Mouse (Mus musculus): ENCODE results near the gene Irf2bp1.

Gene Irf2bp1

DNA sequence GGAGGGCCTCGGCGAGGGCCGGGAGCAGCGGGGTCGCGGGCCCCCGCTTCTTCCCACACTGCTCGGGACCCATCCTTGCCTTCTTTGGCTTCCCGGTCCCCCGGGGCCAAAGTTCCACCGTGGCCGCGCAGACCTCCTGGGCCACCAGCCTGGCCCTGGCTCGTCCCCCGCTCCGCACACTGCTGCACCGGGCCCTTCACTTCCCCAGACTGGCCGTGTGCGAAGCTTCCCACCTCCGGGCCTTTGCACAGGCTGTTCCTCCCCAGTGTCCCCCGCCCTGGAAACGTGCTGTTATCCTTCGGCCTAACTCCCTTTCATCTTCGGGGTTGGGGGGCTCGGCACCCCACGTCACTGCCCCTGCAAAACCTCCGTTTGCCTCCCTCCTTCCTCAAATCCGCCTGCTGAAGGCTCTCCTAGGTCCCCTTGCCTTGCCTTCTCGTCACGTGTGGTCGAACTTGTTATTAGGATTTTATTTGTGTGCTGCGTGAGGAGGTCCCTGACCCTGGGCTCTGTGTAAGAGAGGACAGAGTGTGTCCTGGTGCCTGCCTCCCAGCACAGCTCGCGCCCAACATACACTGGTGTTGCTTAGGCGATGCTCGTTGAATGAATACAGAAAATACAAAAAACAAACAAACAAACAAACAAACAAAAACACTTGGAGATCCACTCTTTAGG lies 20.9 kb downstream of the Irf2bp1 start:
- peak in 1 of 2 experiments; percentile 62 for DNase-seq (ENCODE audit: low spot score in 2 of 2)

GRCm38 (mm10) chr7:19028067-19028466 lies 24.2 kb downstream of the Irf2bp1 start:
- DNase-seq (ENCODE audit: low spot score in 2 of 2), result no peak

GRCm38 (mm10) chr7:19029084-19029653 lies 25.3 kb downstream of the Irf2bp1 start:
- DNase-seq (ENCODE audit: low spot score in 2 of 2), result peak; percentile 33 to 66

GRCm38 (mm10) chr7:19031641-19032040 lies 27.8 kb downstream of the Irf2bp1 start:
- DNase-seq (ENCODE audit: low spot score in 2 of 2), result no peak

- no peak for DNase-seq (ENCODE audit: low spot score in 2 of 2)
Observed at GRCm38 (mm10) chr7:19044616-19045015, 40.8 kb downstream of the Irf2bp1 start.

DNA sequence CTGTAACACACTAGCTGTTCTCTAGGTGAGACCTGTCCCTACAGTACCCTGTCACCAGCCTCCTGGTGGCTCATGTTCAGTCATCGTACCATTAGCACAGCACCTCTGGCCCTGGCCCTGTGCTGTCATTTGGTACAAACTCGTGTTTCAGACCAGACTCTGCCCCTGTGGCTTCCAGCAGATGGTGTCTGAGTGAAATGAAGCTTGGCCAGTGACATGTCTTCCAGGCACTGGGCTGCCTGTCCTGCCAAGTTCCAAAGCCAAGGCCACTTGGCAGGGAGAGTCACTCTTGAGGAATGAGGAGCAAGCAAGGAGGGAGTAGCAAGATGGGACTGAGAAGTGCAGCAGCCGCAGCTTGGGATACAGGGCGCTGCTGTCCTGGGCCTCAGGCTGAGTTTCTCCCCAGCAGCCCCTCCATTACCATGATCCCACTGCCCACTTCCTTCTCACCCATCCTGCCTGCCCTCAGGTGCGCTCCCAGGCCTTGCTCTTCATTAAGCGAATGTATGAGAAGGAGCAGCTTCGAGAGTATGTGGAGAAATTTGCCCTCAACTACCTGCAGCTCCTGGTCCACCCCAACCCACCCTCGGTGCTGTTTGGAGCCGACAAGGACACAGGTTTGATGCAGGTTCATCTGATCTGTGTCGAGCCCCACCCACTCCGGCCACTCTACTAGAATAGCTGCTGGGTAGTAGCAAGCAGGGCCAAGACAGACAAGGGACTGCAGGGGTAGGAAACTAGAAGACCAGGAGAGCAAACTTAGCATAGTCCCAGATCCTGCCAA lies 42.6 kb downstream of the Irf2bp1 start:
- no peak for DNase-seq (ENCODE audit: low spot score in 2 of 2)

DNA sequence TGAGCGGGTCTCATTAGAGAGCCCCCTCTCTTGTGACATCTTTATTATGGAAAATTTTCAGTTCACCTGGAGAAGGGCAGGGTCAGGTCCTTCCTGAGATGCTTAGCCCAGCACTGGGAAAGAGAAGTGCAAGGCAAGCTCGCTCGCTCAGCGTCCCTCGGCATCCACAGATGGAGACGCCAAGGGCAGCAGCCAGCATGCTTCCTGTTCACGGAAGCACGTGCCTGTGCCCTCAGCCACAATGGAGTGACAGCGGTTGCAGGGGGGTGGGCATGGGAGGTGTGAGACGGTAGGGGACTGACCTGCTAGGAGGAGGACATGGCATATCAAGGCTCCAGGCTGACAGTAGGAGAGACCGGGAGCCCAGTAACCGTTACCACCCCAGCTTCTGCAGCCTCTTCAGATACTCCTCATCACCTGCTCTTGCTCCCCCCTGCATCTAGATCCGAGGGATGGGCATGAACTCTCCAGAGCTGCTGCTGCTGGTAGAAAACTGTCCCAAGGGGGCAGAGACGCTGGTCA lies 44.2 kb downstream of the Irf2bp1 start:
- no peak for DNase-seq (ENCODE audit: low spot score in 2 of 2)

DNA sequence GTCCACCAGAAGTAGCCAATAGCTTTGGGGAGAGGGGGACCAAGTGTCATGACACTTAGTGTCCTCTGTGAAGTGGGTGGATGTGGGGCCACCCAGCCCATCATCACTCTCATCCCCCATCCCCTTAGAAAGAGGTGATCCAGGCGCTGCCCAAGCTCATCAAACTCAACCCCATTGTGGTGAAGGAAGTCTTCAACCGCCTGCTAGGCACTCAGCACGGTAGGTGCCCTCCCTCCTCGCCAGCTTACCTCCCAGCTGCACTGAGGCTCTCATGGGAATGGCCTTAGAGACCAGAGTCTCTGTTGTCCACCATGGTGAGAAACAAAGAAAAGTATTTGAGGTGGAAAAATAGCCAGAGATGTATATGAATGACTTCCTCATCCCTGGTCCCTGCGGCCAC lies 45.4 kb downstream of the Irf2bp1 start:
- no peak for DNase-seq (ENCODE audit: low spot score in 2 of 2)

DNA sequence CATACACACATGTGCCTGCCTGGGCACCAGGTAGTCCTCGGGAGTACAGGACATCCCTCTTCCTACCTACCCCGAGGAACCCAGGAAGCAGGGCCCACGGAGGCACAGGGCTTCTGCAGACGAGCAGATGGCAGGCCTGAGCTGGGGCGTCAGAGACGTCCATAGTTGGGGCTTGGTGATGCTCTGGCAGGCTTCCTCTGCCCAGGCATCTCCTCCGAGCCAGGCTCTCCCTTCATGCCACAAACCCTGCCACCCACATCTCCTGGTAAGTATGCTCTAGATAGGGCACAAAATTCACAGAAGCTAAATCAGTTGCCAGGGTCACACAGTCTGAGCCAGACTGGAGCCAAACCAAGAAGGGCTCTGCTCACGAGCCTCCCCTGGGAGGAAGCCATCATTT lies 46.3 kb downstream of the Irf2bp1 start:
- no peak for DNase-seq (ENCODE audit: low spot score in 2 of 2)

- DNase-seq (ENCODE audit: low spot score in 2 of 2), result no peak
Observed at GRCm38 (mm10) chr7:19051161-19051560, 47.3 kb downstream of the Irf2bp1 start.

DNA sequence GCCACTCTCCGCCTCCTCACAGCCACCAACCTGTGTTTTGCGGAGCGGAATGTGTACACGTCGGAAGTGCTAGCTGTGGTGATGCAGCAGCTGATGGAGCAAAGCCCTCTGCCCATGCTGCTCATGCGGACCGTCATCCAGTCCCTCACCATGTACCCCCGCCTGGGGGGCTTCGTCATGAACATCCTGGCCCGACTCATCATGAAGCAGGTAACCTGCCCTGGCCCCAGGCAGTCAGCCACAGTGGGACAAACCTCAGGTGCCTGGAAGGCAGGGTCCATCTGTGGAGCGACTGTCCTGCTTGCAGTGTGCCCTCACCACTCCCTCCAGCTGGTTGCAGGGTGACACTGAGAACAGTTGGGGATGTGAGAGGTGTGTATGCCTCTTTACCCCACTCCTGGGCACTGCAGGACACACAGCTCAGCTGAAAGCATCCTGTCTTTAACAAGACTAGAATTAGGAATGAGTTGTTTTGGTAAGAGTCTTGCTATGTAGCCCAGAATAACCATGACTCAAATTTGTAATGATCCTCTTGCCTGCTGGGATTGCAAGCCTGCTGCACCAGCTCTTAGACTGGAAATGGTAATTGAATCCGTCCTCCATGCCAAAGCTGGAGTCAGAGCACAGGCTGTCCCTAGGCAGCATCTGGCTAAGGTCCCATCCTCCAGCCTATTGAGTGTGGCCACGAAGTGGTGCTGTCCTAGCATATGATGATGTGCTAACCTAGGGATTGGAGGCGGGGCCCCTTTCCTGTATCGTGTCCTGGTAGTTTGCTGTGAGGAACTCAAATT lies 48.7 kb downstream of the Irf2bp1 start:
- DNase-seq (ENCODE audit: low spot score in 2 of 2), result no peak

GRCm38 (mm10) chr7:19053136-19053532 lies 49.3 kb downstream of the Irf2bp1 start:
- no peak for DNase-seq (ENCODE audit: low spot score in 2 of 2)

GRCm38 (mm10) chr7:19054047-19054776 lies 50.4 kb downstream of the Irf2bp1 start, which contains the start of gene Rsph6a:
Gene Rsph6a (plus strand): TSS chr7:19054690.
- DNase-seq (ENCODE audit: low spot score in 2 of 2), result peak in 1 of 2 experiments; percentile 48

GRCm38 (mm10) chr7:19054777-19055076 lies 50.9 kb downstream of the Irf2bp1 start:
- DNase-seq (ENCODE audit: low spot score in 2 of 2), result no peak

DNA sequence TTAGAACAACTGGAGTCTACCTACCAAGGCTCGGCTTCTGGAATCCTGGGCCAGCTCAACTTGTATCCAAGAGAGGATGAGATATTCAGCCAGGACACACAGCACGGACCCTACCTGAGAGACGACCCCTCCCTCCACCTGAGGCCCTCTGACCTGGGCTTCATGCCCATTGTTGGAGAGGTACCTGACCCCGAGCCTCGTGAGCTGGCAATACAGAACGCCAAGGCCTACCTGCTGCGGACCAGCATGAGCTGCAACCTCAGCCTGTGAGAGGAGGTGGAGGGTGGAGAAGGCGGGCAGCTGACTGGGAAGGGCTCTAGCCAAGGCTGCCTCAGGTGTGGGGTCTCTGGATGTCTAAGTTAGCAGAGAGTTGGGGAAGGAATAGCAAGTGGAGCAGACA lies 51.3 kb downstream of the Irf2bp1 start:
- DNase-seq (ENCODE audit: low spot score in 2 of 2), result no peak
